Mouse (Mus musculus): Measurements from ENCODE around the gene Olfr172. TPM values are rescaled to one million over a fixed set of nuclear protein-coding genes. Genes with fewer than 3 reads are reported as not detected.

The Olfr172 gene
- polyA plus RNA-seq, 1 experiment from 2014 or later, result not detected

GRCm38 (mm10) chr16:58718666-58719120 is 44.3 kb downstream of the Olfr172 start, which contains the start of gene Gpr15:
Gene Gpr15, minus strand, starts transcription at chr16:58719070.
- Histone ChIP-seq H3K4me2 (replicated peaks) (no peak within 1 kb of the TSS), H3K27ac (no peak within 1 kb of the TSS), H3K36me3 (no peaks in the 10 kb centered on the region), H3K4me1 (no peaks in the 10 kb centered on the region), H3K27me3 (no peaks in the 10 kb centered on the region), H3K4me3 (no peak within 1 kb of the TSS), H3K9ac (no peak within 1 kb of the TSS), H3K9me3 (replicated peaks) (no peaks in the 10 kb centered on the region)
- ATAC-seq (ENCODE audit: low FRiP score), result no peak
- WGBS, result 89% methylated on average over 7 of the region's 7 CpGs

DNA sequence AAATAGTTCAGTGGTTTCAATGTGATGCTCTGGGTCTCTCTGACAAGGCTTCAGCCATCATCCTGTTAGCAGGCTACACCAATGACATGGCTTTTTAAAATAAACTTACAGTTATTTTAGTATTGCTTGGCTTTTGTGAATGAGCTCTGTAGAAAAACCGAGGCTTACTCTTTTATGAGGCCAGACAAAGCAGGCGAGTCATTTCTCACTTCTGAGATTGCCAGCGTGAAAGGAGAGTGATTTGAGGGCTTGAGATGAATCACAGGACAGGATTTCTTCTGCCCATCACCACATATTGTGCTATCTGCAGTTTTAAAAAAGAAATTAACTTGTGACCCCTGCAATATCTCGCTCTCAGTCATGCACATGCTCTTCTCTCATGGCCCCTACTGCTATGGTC is 48.0 kb downstream of the Olfr172 start:
- no peaks in the 10 kb centered on the region for H3K27me3 ChIP-seq
- 79% methylated on average over 4 of the region's 4 CpGs for WGBS
- no peak overlapping the region for H3K4me3 ChIP-seq
- H3K4me1 ChIP-seq, result no peaks in the 10 kb centered on the region
- no peak for ATAC-seq (ENCODE audit: low FRiP score)
- H3K36me3 ChIP-seq, result no peaks in the 10 kb centered on the region
- H3K9me3 ChIP-seq (replicated peaks), result no peaks in the 10 kb centered on the region
- no peak overlapping the region for H3K4me2 ChIP-seq (replicated peaks)
- no peak overlapping the region for H3K9ac ChIP-seq
- no peak overlapping the region for H3K27ac ChIP-seq

- WGBS, result 96% methylated on average over 1 of the region's 1 CpGs
- no peak for ATAC-seq (ENCODE audit: low FRiP score)
- H3K36me3 ChIP-seq, result no peaks in the 10 kb centered on the region
- no peaks in the 10 kb centered on the region for H3K27me3 ChIP-seq
- H3K4me1 ChIP-seq, result no peaks in the 10 kb centered on the region
- no peak overlapping the region for H3K27ac ChIP-seq
- no peak overlapping the region for H3K4me3 ChIP-seq
- H3K9me3 ChIP-seq (replicated peaks), result no peaks in the 10 kb centered on the region
- H3K4me2 ChIP-seq (replicated peaks), result no peak overlapping the region
- no peak overlapping the region for H3K9ac ChIP-seq
Measured at GRCm38 (mm10) chr16:58713128-58713527, 49.8 kb downstream of the Olfr172 start.

GRCm38 (mm10) chr16:58712221-58712620 is 50.8 kb downstream of the Olfr172 start:
- no peak overlapping the region for H3K4me2 ChIP-seq (replicated peaks)
- no peaks in the 10 kb centered on the region for H3K36me3 ChIP-seq
- no peaks in the 10 kb centered on the region for H3K4me1 ChIP-seq
- 70% methylated on average over 8 of the region's 8 CpGs for WGBS
- ATAC-seq (ENCODE audit: low FRiP score), result no peak
- H3K27me3 ChIP-seq, result no peaks in the 10 kb centered on the region
- H3K9me3 ChIP-seq (replicated peaks), result no peaks in the 10 kb centered on the region
- H3K4me3 ChIP-seq, result no peak overlapping the region
- H3K27ac ChIP-seq, result no peak overlapping the region
- no peak overlapping the region for H3K9ac ChIP-seq

Small RNA genes within 50 kb of the gene (microRNA-seq; reads per million reads assigned to microRNA genes)
- gene Gm27564, result not detected

Other genes with a start within 250 kb of the Olfr172 start
- 10.1 and 10.5 TPM in 2 replicates for gene St3gal6, start 238.9 kb downstream of the Olfr172 start, polyA plus RNA-seq (2016; fragmentation: Nextera tagmentation; extraction: Ambion mirVana)
- not detected in 2 replicates for gene Gm813, start 146.2 kb downstream of the Olfr172 start, polyA plus RNA-seq (2016; fragmentation: Nextera tagmentation; extraction: Ambion mirVana)
- gene E330017A01Rik, start 124.4 kb downstream of the Olfr172 start, polyA plus RNA-seq (2016; fragmentation: Nextera tagmentation; extraction: Ambion mirVana), result not detected in 2 replicates
- 18.4 and 22.5 TPM in 2 replicates for gene Cpox, start 92.9 kb downstream of the Olfr172 start, polyA plus RNA-seq (2016; fragmentation: Nextera tagmentation; extraction: Ambion mirVana)
- gene Gpr15, start 44.1 kb downstream of the Olfr172 start, polyA plus RNA-seq (2016; fragmentation: Nextera tagmentation; extraction: Ambion mirVana), result not detected in 2 replicates
- 120 and 133 TPM in 2 replicates for gene Cldnd1, start 35.3 kb downstream of the Olfr172 start, polyA plus RNA-seq (2016; fragmentation: Nextera tagmentation; extraction: Ambion mirVana)
- gene Olfr173, start 37.1 kb upstream of the Olfr172 start, polyA plus RNA-seq (2016; fragmentation: Nextera tagmentation; extraction: Ambion mirVana), result not detected in 2 replicates
- gene Olfr175-ps1, start 63.6 kb upstream of the Olfr172 start, polyA plus RNA-seq (2016; fragmentation: Nextera tagmentation; extraction: Ambion mirVana), result not detected in 2 replicates
- gene Olfr177, start 111.6 kb upstream of the Olfr172 start, polyA plus RNA-seq (2016; fragmentation: Nextera tagmentation; extraction: Ambion mirVana), result not detected in 2 replicates
- gene Olfr178, start 128.9 kb upstream of the Olfr172 start, polyA plus RNA-seq (2016; fragmentation: Nextera tagmentation; extraction: Ambion mirVana), result not detected in 2 replicates
- gene Olfr181, start 165.6 kb upstream of the Olfr172 start, polyA plus RNA-seq (2016; fragmentation: Nextera tagmentation; extraction: Ambion mirVana), result not detected in 2 replicates
- gene Olfr180, start 166.2 kb upstream of the Olfr172 start, polyA plus RNA-seq (2016; fragmentation: Nextera tagmentation; extraction: Ambion mirVana), result not detected in 2 replicates
- not detected in 2 replicates for gene Olfr183, start 232.2 kb upstream of the Olfr172 start, polyA plus RNA-seq (2016; fragmentation: Nextera tagmentation; extraction: Ambion mirVana)

All from hindbrain, embryonic 12.5 days (tissue).